16 mouse cellular contexts compared by ENCODE assay signal in the genomic region with DNA sequence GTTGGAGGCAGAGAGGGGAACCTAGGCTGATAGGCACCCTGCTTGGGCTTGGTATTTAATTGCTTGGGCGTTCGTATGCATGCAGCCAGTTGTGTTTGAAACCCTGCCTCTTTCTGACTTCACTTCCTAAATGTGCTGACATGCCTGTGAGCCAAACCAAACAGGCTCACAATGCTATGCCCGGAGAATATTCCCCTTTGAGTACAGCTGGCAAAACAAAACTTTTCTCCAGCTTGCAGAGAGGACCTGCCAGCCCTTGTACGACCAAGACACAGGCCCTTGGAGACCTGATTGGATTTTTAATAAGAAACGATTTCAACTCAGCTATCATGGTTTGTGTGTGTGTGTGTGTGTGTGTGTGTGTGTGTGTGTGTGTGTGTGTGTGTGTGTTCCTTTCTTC. TPM values are rescaled to one million over a fixed set of nuclear protein-coding genes. Genes with fewer than 3 reads are reported as not detected.
DNase-seq lines count a peak whose midpoint lies in the region; ATAC-seq and TF ChIP-seq lines count a peak whose summit lies in the region.
"Had no signal": no experiment of that assay in that cellular context is flagged by ENCODE, and none has a peak within 500 bp of the region (broad histone marks: within the 10 kb centered on the region; RNA-seq: fewer than 3 reads in every experiment).

No protein-coding gene starts in this region.

- no peaks in the 10 kb centered on the region for H3K36me3 ChIP-seq in kidney, embryonic 15.5 days
- H3K36me3 ChIP-seq in heart, adult 2 months (ENCODE audit: control insufficient read depth, insufficient read depth, low read length): no peaks in the 10 kb centered on the region
- H3K36me3 ChIP-seq: embryonic facial prominence, embryonic 15.5 days had no signal

- TF ChIP-seq CTCF in heart, adult 2 months (IDR thresholded peaks at IDR 0.05): no peak

- intact Hi-C loops in heart, adult 2 months (cut with DNase I): no loop called here
- intact Hi-C loops in heart, postnatal 10 days (cut with DNase I): no loop called here

- H3K4me1 ChIP-seq in kidney, embryonic 15.5 days: 0 out of 2 replicates have a peak, but pooled peaks cover 4% of the 10 kb centered on the region
- H3K4me1 ChIP-seq in heart, adult 2 months (ENCODE audit: control insufficient read depth, insufficient read depth, low read length): no peaks in the 10 kb centered on the region
- H3K4me1 ChIP-seq: embryonic facial prominence, embryonic 15.5 days had no signal

- no peak for TF ChIP-seq EP300 in heart, adult 2 months (IDR thresholded peaks at IDR 0.05; ENCODE audit: insufficient read depth, low read depth, low read length)

- WGBS in kidney, embryonic 15.5 days: 34% methylated on average over 5 of the region's 5 CpGs
- 28% methylated on average over 5 of the region's 5 CpGs for WGBS in heart, adult 2 months

- H3K79me2 ChIP-seq in heart, adult 2 months (replicated peaks; ENCODE audit: control insufficient read depth, insufficient read depth, low read length): no peaks in the 10 kb centered on the region

- no peaks in the 10 kb centered on the region for H3K27me3 ChIP-seq in kidney, embryonic 15.5 days
- no peaks in the 10 kb centered on the region for H3K27me3 ChIP-seq in heart, adult 2 months (ENCODE audit: control insufficient read depth, insufficient read depth, low read length)
- H3K27me3 ChIP-seq: embryonic facial prominence, embryonic 15.5 days had no signal

- DNase-seq in adrenal gland, postnatal 14 days: peak; percentile 17
- no peak for DNase-seq in adrenal gland, postnatal 4 days (ENCODE audit: low spot score in 2 of 2)
- no peak for DNase-seq in kidney, adult 18-20 months
- peak in 1 of 2 experiments; percentile 51 for DNase-seq in heart, adult 2 months
- peak; percentile 52 to 53 for DNase-seq in heart, postnatal 10 days
- DNase-seq in gastrocnemius, postnatal 10 days: no peak
- DNase-seq in embryo, embryonic 11 days: no peak
- DNase-seq: adrenal gland, postnatal 25 days; cerebellum, postnatal 25 days; kidney, postnatal 36 days; layer of hippocampus, postnatal 36 days; left cerebral cortex, postnatal 4 days; lung, embryonic 14.5 days had no signal

- no peak overlapping the region for H3K4me2 ChIP-seq in kidney, embryonic 15.5 days
- H3K4me2 ChIP-seq: embryonic facial prominence, embryonic 15.5 days; lung, embryonic 14.5 days had no signal

- no peak overlapping the region for H3K9ac ChIP-seq in kidney, embryonic 15.5 days
- no peak overlapping the region for H3K9ac ChIP-seq in heart, adult 2 months (ENCODE audit: low read depth, low read length)
- H3K9ac ChIP-seq: embryonic facial prominence, embryonic 15.5 days; lung, embryonic 14.5 days had no signal

- ATAC-seq in kidney, embryonic 15.5 days (replicated peaks; ENCODE audit: low FRiP score): no peak
- ATAC-seq: intestine, postnatal 0 days had no signal

- no peak for TF ChIP-seq POLR2A in heart, adult 2 months (IDR thresholded peaks at IDR 0.05; ENCODE audit: insufficient read depth, low read depth, low read length)

- H3K9me3 ChIP-seq in kidney, embryonic 15.5 days (replicated peaks): no peaks in the 10 kb centered on the region
- H3K9me3 ChIP-seq: embryonic facial prominence, embryonic 15.5 days had no signal

- H3K27ac ChIP-seq in kidney, embryonic 15.5 days: peak overlapping the region; percentile 28; the same call in 1 of the 2 replicates
- peak overlapping the region; percentile 23 for H3K27ac ChIP-seq in heart, adult 2 months
- H3K27ac ChIP-seq: embryonic facial prominence, embryonic 15.5 days had no signal

- no peak overlapping the region for H3K4me3 ChIP-seq in kidney, embryonic 15.5 days (replicated peaks)
- H3K4me3 ChIP-seq in heart, adult 2 months: no peak overlapping the region
- H3K4me3 ChIP-seq: embryonic facial prominence, embryonic 15.5 days had no signal

RNA-seq across cellular contexts. Expression of a gene that starts 14.0 kb away (rescaled TPM):
- 68.6 and 95.7 TPM in 2 replicates for total RNA-seq in adrenal gland, postnatal 14 days (2021)
- 10 to 100 TPM; 46.6 to 58.6 TPM for total RNA-seq in adrenal gland, postnatal 4 days (2021)
- 66.0 and 70.1 TPM in 2 replicates for polyA plus RNA-seq in kidney, embryonic 15.5 days (2015; fragmentation: Nextera tagmentation; extraction: Ambion mirVana)
- total RNA-seq in heart, adult 2 months (2021): 10 to 100 TPM; 42.4 to 54.1 TPM
- 24.0 and 28.0 TPM in 2 replicates for polyA plus RNA-seq in heart, adult 2 months (2012; rRNA removed)
- total RNA-seq in heart, postnatal 10 days (2021): 10 to 100 TPM; 58.9 to 65.6 TPM
- total RNA-seq in gastrocnemius, postnatal 10 days (2021): 100 to 1,000 TPM in 1 of 2 experiments, 10 to 100 TPM in 1; 31.5 to 100 TPM

RNA-seq across cellular contexts. Expression of a gene that starts 59.1 kb away (rescaled TPM):
- 23.1 and 26.0 TPM in 2 replicates for total RNA-seq in adrenal gland, postnatal 14 days (2021)
- 10 to 100 TPM; 31.5 to 41.0 TPM for total RNA-seq in adrenal gland, postnatal 4 days (2021)
- polyA plus RNA-seq in kidney, embryonic 15.5 days (2015; fragmentation: Nextera tagmentation; extraction: Ambion mirVana): 28.2 and 30.3 TPM in 2 replicates
- 10 to 100 TPM in 1 of 2 experiments, 1 to 10 TPM in 1; 9.2 to 10.7 TPM for total RNA-seq in heart, adult 2 months (2021)
- polyA plus RNA-seq in heart, adult 2 months (2012; rRNA removed): 2.7 and 4.7 TPM in 2 replicates
- 10 to 100 TPM; 13.4 to 15.7 TPM for total RNA-seq in heart, postnatal 10 days (2021)
- total RNA-seq in gastrocnemius, postnatal 10 days (2021): 10 to 100 TPM; 11.8 to 14.2 TPM

Comparison
In these comparisons a context has a peak if more than half of its experiments do, and no peak if none do; other contexts are left out.
1. DNase-seq: peak in adrenal gland, postnatal 14 days (single experiment) and heart, postnatal 10 days (2 of 2); none in adrenal gland, postnatal 4 days (0 of 2), kidney, adult 18-20 months (single experiment), gastrocnemius, postnatal 10 days (single experiment) and embryo, embryonic 11 days (single experiment).